Mouse (Mus musculus) C2C12 (cell line): Measurements from ENCODE around the gene Rtn4r.

Experiments used
- CEBPB ChIP-seq: IDR thresholded peaks from one replicate; pipeline ENCODE4 v1.6.1; 2011; ENCODE audit warnings: low read depth, mild to moderate bottlenecking, control low read depth, moderate library complexity
- CTCF ChIP-seq: IDR thresholded peaks from one replicate; pipeline ENCODE4 v1.5.1; 2011; ENCODE audit not compliant: control insufficient read depth, insufficient read depth, insufficient read length
- MAX ChIP-seq: IDR thresholded peaks from one replicate; pipeline ENCODE4 v1.6.1; 2011; ENCODE audit warnings: mild to moderate bottlenecking, control low read depth

- TF ChIP-seq CTCF (peak; percentile 75), MAX (no peak), CEBPB (no peak)
These were observed 44.9 kb downstream of the Rtn4r start for GRCm38 (mm10) chr16:18172266-18172855.
